Mouse (Mus musculus) kidney, adult 8-10 months (tissue): ENCODE results near the gene Ak8.

Experiments used
- DNase-seq, 2 experiments: peaks; one replicate each; pipeline ENCODE4 v3.0.0; 2022

Gene Ak8

GRCm38 (mm10) chr2:28740159-28740558 lies 40.2 kb downstream of the Ak8 start:
- no peak for DNase-seq

- DNase-seq = no peak
Measured at GRCm38 (mm10) chr2:28742701-28743100, 42.7 kb downstream of the Ak8 start.

- no peak for DNase-seq
Measured at GRCm38 (mm10) chr2:28746682-28747332, 46.8 kb downstream of the Ak8 start.

GRCm38 (mm10) chr2:28747705-28748104 lies 47.7 kb downstream of the Ak8 start:
- DNase-seq = no peak

- DNase-seq = no peak
Measured at GRCm38 (mm10) chr2:28751186-28751585, 51.2 kb downstream of the Ak8 start.

GRCm38 (mm10) chr2:28751658-28752057 lies 51.7 kb downstream of the Ak8 start:
- no peak for DNase-seq

- no peak for DNase-seq
Measured at GRCm38 (mm10) chr2:28752388-28752787, 52.4 kb downstream of the Ak8 start.

- peak; percentile 58 to 81 for DNase-seq
Measured at GRCm38 (mm10) chr2:28755451-28755850, 55.5 kb downstream of the Ak8 start.

- peak; percentile 15 to 46 for DNase-seq
Measured at GRCm38 (mm10) chr2:28756201-28756600, 56.2 kb downstream of the Ak8 start.

- no peak for DNase-seq
Measured at GRCm38 (mm10) chr2:28759441-28759840, 59.5 kb downstream of the Ak8 start.

GRCm38 (mm10) chr2:28766590-28766989 lies 66.6 kb downstream of the Ak8 start:
- DNase-seq = no peak

- DNase-seq = no peak
Measured at GRCm38 (mm10) chr2:28767041-28767440, 67.1 kb downstream of the Ak8 start.

GRCm38 (mm10) chr2:28770697-28771096 lies 70.7 kb downstream of the Ak8 start:
- DNase-seq = peak; percentile 39 to 44

GRCm38 (mm10) chr2:28774073-28774472 lies 74.1 kb downstream of the Ak8 start:
- DNase-seq = no peak

GRCm38 (mm10) chr2:28776728-28777127 lies 76.8 kb downstream of the Ak8 start:
- DNase-seq = no peak

GRCm38 (mm10) chr2:28780001-28780782 lies 80.2 kb downstream of the Ak8 start:
- DNase-seq = no peak

GRCm38 (mm10) chr2:28781310-28781709 lies 81.3 kb downstream of the Ak8 start:
- no peak for DNase-seq

- DNase-seq = no peak
Measured at GRCm38 (mm10) chr2:28786355-28787066, 86.5 kb downstream of the Ak8 start.

GRCm38 (mm10) chr2:28787067-28787619 lies 87.2 kb downstream of the Ak8 start:
- no peak for DNase-seq

GRCm38 (mm10) chr2:28792931-28793610 lies 93.1 kb downstream of the Ak8 start:
- peak in 1 of 2 experiments; percentile 24 for DNase-seq

GRCm38 (mm10) chr2:28794623-28795022 lies 94.7 kb downstream of the Ak8 start:
- DNase-seq = no peak

- DNase-seq = no peak
Measured at GRCm38 (mm10) chr2:28796298-28796697, 96.3 kb downstream of the Ak8 start.
